8 mouse cellular contexts compared by ENCODE assay signal in the genomic region with DNA sequence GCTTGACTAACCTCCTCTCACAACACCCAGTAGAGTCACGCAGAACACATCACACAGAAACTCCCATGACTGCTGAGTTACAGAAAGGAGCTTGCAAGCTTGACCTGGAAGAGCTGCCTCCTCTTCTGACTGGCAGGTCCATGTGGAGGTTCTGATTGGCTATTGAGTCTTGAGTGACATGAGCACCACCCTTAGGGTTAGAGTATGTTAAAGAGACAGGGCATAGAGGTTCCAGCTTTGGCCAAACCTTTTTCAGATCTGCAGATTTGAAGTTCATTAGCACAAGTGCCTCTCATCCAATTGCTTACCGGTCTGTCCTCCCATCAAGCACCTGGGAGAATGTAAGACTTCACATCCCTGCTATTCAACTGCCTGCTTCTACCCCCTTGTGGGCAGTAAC. TPM values are rescaled to one million over a fixed set of nuclear protein-coding genes. Genes with fewer than 3 reads are reported as not detected.
DNase-seq lines count a peak whose midpoint lies in the region; ATAC-seq and TF ChIP-seq lines count a peak whose summit lies in the region.
"Not testable (repeated sequence)": the region's sequence is repeated elsewhere in the genome, so short reads cannot be mapped to it uniquely, and the experiment has no call there.

A gene (minus strand): TSS at position 101 of the 400 bp plus-strand sequence.

- WGBS in heart, embryonic 11.5 days (ENCODE audit: insufficient replicate concordance) = no CpG with 5 or more reads among the region's 2 CpGs
- WGBS in intestine, embryonic 15.5 days = no CpG with 5 or more reads among the region's 2 CpGs
- WGBS in limb, embryonic 10.5 days = no CpG with 5 or more reads among the region's 2 CpGs
- no CpG with 5 or more reads among the region's 2 CpGs for WGBS in neural tube, embryonic 15.5 days

- TF ChIP-seq POLR2A in embryonic fibroblast, embryonic 13.5 days (IDR thresholded peaks at IDR 0.05; ENCODE audit: low read depth, low read length) = not testable (repeated sequence)

- not testable (repeated sequence) for DNase-seq in ES-E14 (ENCODE audit: low read depth, low spot score); layer of hippocampus, postnatal 36 days; limb, embryonic 10.5 days (ENCODE audit: low spot score)

- H3K36me3 ChIP-seq in ES-E14 (ENCODE audit: control insufficient read depth, insufficient read depth, low read length, poor library complexity, severe bottlenecking); heart, embryonic 11.5 days (ENCODE audit: control insufficient read depth, insufficient read depth, low read length); intestine, embryonic 15.5 days; limb, embryonic 10.5 days; neural tube, embryonic 15.5 days: not testable (repeated sequence)

- H3K4me2 ChIP-seq in heart, embryonic 11.5 days; intestine, embryonic 15.5 days (replicated peaks); neural tube, embryonic 15.5 days: not testable (repeated sequence)

- not testable (repeated sequence) for H3K4me1 ChIP-seq in ES-E14 (ENCODE audit: control insufficient read depth in 2 of 2, insufficient read depth in 2 of 2, low read length in 2 of 2, poor library complexity in 1 of 2); embryonic fibroblast, embryonic 13.5 days (ENCODE audit: control insufficient read depth, insufficient read depth, low read length); heart, embryonic 11.5 days (ENCODE audit: control insufficient read depth, insufficient read depth, low read length); intestine, embryonic 15.5 days (replicated peaks); limb, embryonic 10.5 days; neural tube, embryonic 15.5 days

- not testable (repeated sequence) for H3K27ac ChIP-seq in ES-E14 (ENCODE audit: insufficient read depth, low read depth, low read length, poor library complexity, severe bottlenecking); embryonic fibroblast, embryonic 13.5 days (ENCODE audit: insufficient read depth, low read length); heart, embryonic 11.5 days (ENCODE audit: low read depth, low read length); intestine, embryonic 15.5 days; limb, embryonic 10.5 days; neural tube, embryonic 15.5 days (replicated peaks)

- not testable (repeated sequence) for H3K27me3 ChIP-seq in heart, embryonic 11.5 days (ENCODE audit: control insufficient read depth, insufficient read depth, low read length); intestine, embryonic 15.5 days (replicated peaks); limb, embryonic 10.5 days (ENCODE audit: low read depth, poor library complexity, severe bottlenecking); neural tube, embryonic 15.5 days (replicated peaks)

- in situ Hi-C loops in ES-E14 (cut with MboI; ENCODE audit: low sequenced_read_pairs in 2 of 2, unreplicated experiment in 2 of 2) = not testable (repeated sequence)

- not testable (repeated sequence) for H3K9me3 ChIP-seq in ES-E14 (ENCODE audit: control insufficient read depth, insufficient read depth, low read depth, low read length); heart, embryonic 11.5 days (replicated peaks; ENCODE audit: control insufficient read depth, low read length); intestine, embryonic 15.5 days; limb, embryonic 10.5 days (replicated peaks); neural tube, embryonic 15.5 days (replicated peaks)

- TF ChIP-seq CTCF in embryonic fibroblast, embryonic 13.5 days (IDR thresholded peaks at IDR 0.05; ENCODE audit: borderline replicate concordance, insufficient read depth, low read length) = not testable (repeated sequence)

- not testable (repeated sequence) for H3K9ac ChIP-seq in ES-E14 (ENCODE audit: insufficient read depth, low read depth, low read length, poor library complexity, severe bottlenecking); heart, embryonic 11.5 days (ENCODE audit: low read depth, low read length); intestine, embryonic 15.5 days; neural tube, embryonic 15.5 days (replicated peaks)

- not testable (repeated sequence) for H3K4me3 ChIP-seq in ES-E14 (ENCODE audit: insufficient read depth in 1 of 2, low read depth in 1 of 2, low read length in 2 of 2, poor library complexity in 1 of 2, severe bottlenecking in 1 of 2); embryonic fibroblast, embryonic 13.5 days (ENCODE audit: insufficient read depth, low read length); heart, embryonic 11.5 days (ENCODE audit: low read depth, low read length); intestine, embryonic 15.5 days (replicated peaks); limb, embryonic 10.5 days; neural tube, embryonic 15.5 days (replicated peaks)

- not testable (repeated sequence) for ATAC-seq in heart, embryonic 11.5 days (replicated peaks; ENCODE audit: insufficient number of reproducible peaks, low FRiP score, low TSS enrichment); intestine, embryonic 15.5 days; megakaryocyte-erythroid progenitor cell, adult 5-6 weeks (replicated peaks; ENCODE audit: low FRiP score, low TSS enrichment, poor library complexity, severe bottlenecking); neural tube, embryonic 15.5 days (ENCODE audit: low FRiP score)

RNA-seq across cellular contexts. Expression of the gene that starts here (rescaled TPM):
- total RNA-seq in ES-E14 (2012; rRNA removed) = 5.1 and 13.8 TPM in 2 replicates
- polyA plus RNA-seq in embryonic fibroblast, embryonic 13.5 days (2011; ENCODE audit: insufficient read length, low read depth, missing spikeins) = 12.8 and 12.9 TPM in 2 replicates
- 10.0 and 10.6 TPM in 2 replicates for polyA plus RNA-seq in heart, embryonic 11.5 days (2014; fragmentation: Nextera tagmentation; extraction: Ambion mirVana)
- 5.6 and 10.3 TPM in 2 replicates for polyA plus RNA-seq in intestine, embryonic 15.5 days (2015; fragmentation: Nextera tagmentation; extraction: Ambion mirVana)
- total RNA-seq in layer of hippocampus, postnatal 36 days (2021) = 10 to 100 TPM; 16.8 to 18.2 TPM
- 10.7 and 12.6 TPM in 2 replicates for polyA plus RNA-seq in limb, embryonic 10.5 days (2016; fragmentation: Nextera tagmentation; extraction: Ambion mirVana)
- 15.7 and 20.4 TPM in 2 replicates for total RNA-seq in megakaryocyte-erythroid progenitor cell, adult 5-6 weeks (2014; fragmentation: Nextera tagmentation)
- total RNA-seq in megakaryocyte-erythroid progenitor cell, adult 5-6 weeks (2017) = 17.2 and 19.6 TPM in 2 replicates
- polyA plus RNA-seq in neural tube, embryonic 15.5 days (2015; fragmentation: Nextera tagmentation; extraction: Ambion mirVana) = 6.2 and 11.4 TPM in 2 replicates
